Comparison of ENCODE assay signal across 10 mouse cellular contexts in genomic region chr10:84285832-84286506, GRCm38 (mm10).
A peak's percentile ranks its signal among the peaks of the same experiment; 100 is the strongest.
DNase-seq lines count a peak whose midpoint lies in the region; ATAC-seq lines count a peak whose summit lies in the region.
"Had no signal": no experiment of that assay in that cellular context is flagged by ENCODE, and none has a peak within 500 bp of the region (broad histone marks: within the 10 kb centered on the region; RNA-seq: fewer than 3 reads in every experiment).

No protein-coding gene starts in this region.

- no peak overlapping the region for H3K9ac ChIP-seq in forebrain, embryonic 13.5 days
- H3K9ac ChIP-seq in forebrain, embryonic 11.5 days (ENCODE audit: low read length), result no peak overlapping the region
- H3K9ac ChIP-seq: liver, embryonic 14.5 days had no signal

- H3K4me3 ChIP-seq in forebrain, embryonic 13.5 days, result no peak overlapping the region
- H3K4me3 ChIP-seq in forebrain, embryonic 11.5 days (ENCODE audit: low read depth, low read length), result no peak overlapping the region

- WGBS in forebrain, embryonic 13.5 days, result 31% methylated on average over 6 of the region's 6 CpGs
- WGBS in forebrain, embryonic 11.5 days, result 43% methylated on average over 6 of the region's 6 CpGs

- no peaks in the 10 kb centered on the region for H3K36me3 ChIP-seq in forebrain, embryonic 13.5 days (ENCODE audit: poor library complexity, severe bottlenecking)
- no peaks in the 10 kb centered on the region for H3K36me3 ChIP-seq in forebrain, embryonic 11.5 days (ENCODE audit: control insufficient read depth, insufficient read depth, low read length)

- DNase-seq in forebrain, embryonic 11.5 days (ENCODE audit: low spot score), result no peak
- DNase-seq in 3134 (ENCODE audit: extremely low read depth, insufficient read length, low spot score), result peak; percentile 16
- DNase-seq in fibroblast of lung, adult 2 months (ENCODE audit: low read depth), result peak; percentile 74
- DNase-seq in layer of hippocampus, adult 9-11 months, result peak; percentile 65
- DNase-seq in c-Kit-positive CD71-positive TER-119-positive erythroid progenitor cells, embryonic 14.5 days (ENCODE audit: low spot score), result no peak
- DNase-seq in frontal cortex, postnatal 14 days (ENCODE audit: low spot score in 2 of 2), result no peak
- no peak for DNase-seq in gastrocnemius, adult 8-10 months (ENCODE audit: low spot score in 2 of 2)
- DNase-seq: gastrocnemius, postnatal 14 days had no signal

- H3K27me3 ChIP-seq in forebrain, embryonic 13.5 days, result no peaks in the 10 kb centered on the region
- H3K27me3 ChIP-seq in forebrain, embryonic 11.5 days (ENCODE audit: control insufficient read depth, insufficient read depth, low read length), result no peaks in the 10 kb centered on the region

- peak; percentile 27; the same call in 1 of the 2 replicates for ATAC-seq in forebrain, embryonic 13.5 days
- no peak for ATAC-seq in forebrain, embryonic 11.5 days (replicated peaks; ENCODE audit: low FRiP score)

- peaks cover 10% of the 10 kb centered on the region for H3K4me1 ChIP-seq in forebrain, embryonic 13.5 days
- H3K4me1 ChIP-seq in forebrain, embryonic 11.5 days (replicated peaks; ENCODE audit: control insufficient read depth, insufficient read depth, low read length), result no peaks in the 10 kb centered on the region

- H3K9me3 ChIP-seq in forebrain, embryonic 13.5 days (replicated peaks), result no peaks in the 10 kb centered on the region
- no peaks in the 10 kb centered on the region for H3K9me3 ChIP-seq in forebrain, embryonic 11.5 days (ENCODE audit: control insufficient read depth, low read length)

- H3K4me2 ChIP-seq in forebrain, embryonic 13.5 days, result no peak overlapping the region
- H3K4me2 ChIP-seq in forebrain, embryonic 11.5 days (ENCODE audit: low read depth, low read length, severe bottlenecking), result no peak overlapping the region

- no peak overlapping the region; the same call in 1 of the 2 replicates for H3K27ac ChIP-seq in forebrain, embryonic 13.5 days
- no peak overlapping the region for H3K27ac ChIP-seq in forebrain, embryonic 11.5 days (ENCODE audit: low read depth, low read length)
- H3K27ac ChIP-seq: liver, embryonic 14.5 days had no signal

Comparison
In these comparisons a context has a peak if more than half of its experiments do, and no peak if none do; other contexts are left out.
1. DNase-seq: peak in 3134 (single experiment), fibroblast of lung, adult 2 months (single experiment) and layer of hippocampus, adult 9-11 months (single experiment); none in forebrain, embryonic 11.5 days (single experiment), c-Kit-positive CD71-positive TER-119-positive erythroid progenitor cells, embryonic 14.5 days (single experiment), frontal cortex, postnatal 14 days (0 of 2) and gastrocnemius, adult 8-10 months (0 of 2).